Mouse (Mus musculus): ENCODE results near the gene Ptprr.

- TF ChIP-seq CTCF (IDR thresholded peaks at IDR 0.05; ENCODE audit: extremely low read depth, insufficient read depth, low read length) = peak; percentile 55
- no peak for TF ChIP-seq POLR2A (IDR thresholded peaks at IDR 0.05; ENCODE audit: extremely low read depth, insufficient read depth, low read length)
Observed at GRCm38 (mm10) chr10:116199035-116199434, 181.0 kb downstream of the Ptprr start.

Data from cortical plate, adult 2 months (tissue).